ENCODE assay signal across 23 mouse cellular contexts in the genomic region with DNA sequence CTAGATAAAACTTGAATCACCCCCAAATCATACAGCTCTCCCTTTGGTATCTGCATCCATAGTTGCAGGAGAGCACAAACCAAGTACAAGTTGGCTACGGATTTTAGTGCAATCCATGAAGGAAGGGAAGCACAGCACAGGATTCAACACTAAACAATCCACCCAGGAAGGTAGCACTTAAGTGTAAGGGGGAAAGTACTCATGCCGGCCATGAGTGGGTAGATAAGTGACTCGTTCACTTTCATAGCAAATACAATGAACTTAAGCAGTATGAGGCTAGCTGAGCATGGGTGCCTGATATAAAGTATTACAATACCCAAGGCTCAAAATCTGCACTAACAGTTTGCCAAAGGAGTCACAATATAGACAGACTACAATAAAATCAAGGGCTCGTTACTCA.
"Had no signal": no experiment of that assay in that cellular context is flagged by ENCODE, and none has a peak within 500 bp of the region (broad histone marks: within the 10 kb centered on the region; RNA-seq: fewer than 3 reads in every experiment).

No protein-coding gene starts in this region.

- H3K9ac ChIP-seq: heart, embryonic 12.5 days; hindbrain, embryonic 13.5 days; hindbrain, embryonic 15.5 days; kidney, embryonic 15.5 days; limb, embryonic 13.5 days; limb, embryonic 15.5 days had no signal

- H3K36me3 ChIP-seq: heart, embryonic 10.5 days; heart, embryonic 12.5 days; hindbrain, embryonic 10.5 days; hindbrain, embryonic 13.5 days; hindbrain, embryonic 15.5 days; kidney, embryonic 15.5 days; limb, embryonic 13.5 days; limb, embryonic 15.5 days had no signal

- H3K27ac ChIP-seq: heart, embryonic 10.5 days; hindbrain, embryonic 15.5 days; hindbrain, postnatal 0 days; kidney, embryonic 15.5 days; kidney, postnatal 0 days; limb, embryonic 13.5 days; limb, embryonic 15.5 days had no signal

- H3K4me2 ChIP-seq: heart, embryonic 12.5 days; hindbrain, embryonic 13.5 days; hindbrain, embryonic 15.5 days; kidney, embryonic 15.5 days; limb, embryonic 13.5 days; limb, embryonic 15.5 days had no signal

- H3K4me3 ChIP-seq: heart, embryonic 10.5 days; heart, embryonic 12.5 days; hindbrain, embryonic 10.5 days; hindbrain, embryonic 13.5 days; hindbrain, embryonic 15.5 days; kidney, embryonic 15.5 days; limb, embryonic 13.5 days; limb, embryonic 15.5 days had no signal

- ATAC-seq: hindbrain, postnatal 0 days; intestine, embryonic 16.5 days had no signal

- H3K9me3 ChIP-seq: heart, embryonic 10.5 days; heart, embryonic 12.5 days; hindbrain, embryonic 10.5 days; hindbrain, embryonic 13.5 days; hindbrain, embryonic 15.5 days; kidney, embryonic 15.5 days; limb, embryonic 13.5 days; limb, embryonic 15.5 days had no signal

- H3K27me3 ChIP-seq: heart, embryonic 12.5 days; hindbrain, embryonic 13.5 days; hindbrain, embryonic 15.5 days; kidney, embryonic 15.5 days; limb, embryonic 13.5 days; limb, embryonic 15.5 days had no signal

- DNase-seq: gastrocnemius, postnatal 14 days; heart, adult 18-20 months; heart, postnatal 10 days; heart, postnatal 4 days; kidney, adult 11 months; kidney, adult 2 months; kidney, adult 9 months; kidney, postnatal 14 days; kidney, postnatal 36 days; layer of hippocampus, adult 9-11 months; layer of hippocampus, postnatal 36 days; left cerebral cortex, postnatal 4 days had no signal

- H3K4me1 ChIP-seq: hindbrain, embryonic 15.5 days; limb, embryonic 15.5 days had no signal
